Mouse (Mus musculus) midbrain, postnatal 0 days (tissue): ENCODE measurements around the gene Tecta. TPM values are rescaled to one million over a fixed set of nuclear protein-coding genes. Genes with fewer than 3 reads are reported as not detected.

Experiments used
- ATAC-seq: fragments of 200-750 bp; cut with Nextera tagmentation; 2 replicates; pipeline ENCODE4 v1.8.0; 2017; ENCODE audit warnings: moderate number of reproducible peaks, mild to moderate bottlenecking, moderate TSS enrichment, moderate library complexity; ENCODE audit not compliant: low FRiP score
- DNase-seq: peaks from one replicate; pipeline ENCODE4 v3.0.0-alpha.2; 2015; ENCODE audit warnings: low spot score
- H3K27ac ChIP-seq: fragments of 300-500 bp; sonication (generic); 2 replicates; pipeline ENCODE4 v1.5.1; 2014; ENCODE audit warnings: low read depth, mild to moderate bottlenecking, low read length, mixed read lengths
- H3K27me3 ChIP-seq: fragments of 300-500 bp; sonication (generic); 2 replicates; pipeline ENCODE4 v1.6.1; 2014; ENCODE audit warnings: low read length, control low read depth, mixed read lengths; ENCODE audit not compliant: insufficient read depth
- H3K36me3 ChIP-seq: fragments of 300-500 bp; sonication (generic); 2 replicates; pipeline ENCODE4 v1.6.1; 2014; ENCODE audit warnings: low read length, control low read depth, mixed read lengths; ENCODE audit not compliant: insufficient read depth
- H3K4me1 ChIP-seq: fragments of 300-500 bp; sonication (generic); 2 replicates; pipeline ENCODE4 v1.6.1; 2014; ENCODE audit warnings: mild to moderate bottlenecking, control low read depth, antibody characterized with exemption, low read length, mixed read lengths; ENCODE audit not compliant: insufficient read depth
- H3K4me2 ChIP-seq: fragments of 300-500 bp; sonication (generic); 2 replicates; pipeline ENCODE4 v1.6.1; 2014; ENCODE audit warnings: low read depth, mild to moderate bottlenecking, low read length, mixed read lengths; ENCODE audit not compliant: poor library complexity, severe bottlenecking
- H3K4me3 ChIP-seq: fragments of 300-500 bp; sonication (generic); 2 replicates; pipeline ENCODE4 v1.5.1; 2014; ENCODE audit warnings: low read depth, mild to moderate bottlenecking, low read length, moderate library complexity
- H3K9ac ChIP-seq: fragments of 300-500 bp; sonication (generic); replicated peaks from 2 replicates; pipeline ENCODE4 v1.6.1; 2014; ENCODE audit warnings: mild to moderate bottlenecking, low read length, moderate library complexity, mixed read lengths; ENCODE audit not compliant: poor library complexity, severe bottlenecking
- H3K9me3 ChIP-seq: fragments of 300-500 bp; sonication (generic); 2 replicates; pipeline ENCODE4 v1.6.1; 2016; ENCODE audit warnings: low read length, control low read depth
- CTCF ChIP-seq: IDR thresholded peaks from 2 replicates; pipeline ENCODE4 v1.5.1; 2016; ENCODE audit warnings: antibody characterized with exemption, mild to moderate bottlenecking
- WGBS: fragments of 180-500 bp; shearing (Covaris S2); extraction: QIAGEN DNeasy Blood & Tissue Kit; methylation state at CpG from one replicate; pipeline ENCODE4 v1.1.7; 2014; 5-methylcytosine and 5-hydroxymethylcytosine counted together
- polyA plus RNA-seq: library from polyadenylated mRNA; unstranded; fragments of >200 nt; fragmentation: Nextera tagmentation; extraction: Ambion mirVana; gene quantifications from 2 replicates; pipeline ENCODE4 v1.2.1, GENCODE M21; 2015
- total RNA-seq: library from RNA; depleted of rRNA; stranded (reverse); fragments of >200 nt; gene quantifications from 2 replicates; pipeline ENCODE4 v1.2.3, GENCODE M21; 2014

Gene Tecta
- total and polyA plus RNA-seq, 2 experiments from 2014 or later: 0.33 to 0.84 TPM

GRCm38 (mm10) chr9:42396141-42396540 lies 3.6 kb downstream of the Tecta start:
- 76% methylated on average over 2 of the region's 2 CpGs for WGBS

GRCm38 (mm10) chr9:42394903-42395302 lies 4.8 kb downstream of the Tecta start:
- Histone ChIP-seq H3K27ac (no peak overlapping the region), H3K9ac (no peak overlapping the region), H3K4me2 (no peak overlapping the region), H3K4me3 (no peak overlapping the region), H3K36me3 (no peaks in the 10 kb centered on the region), H3K27me3 (0 out of 2 replicates have a peak, but pooled peaks cover 4% of the 10 kb centered on the region), H3K4me1 (no peaks in the 10 kb centered on the region; the same call in 1 of the 2 replicates), H3K9me3 (no peaks in the 10 kb centered on the region)
- 84% methylated on average over 6 of the region's 6 CpGs for WGBS
- DNase-seq (no peak), ATAC-seq (no peak)
- no peak for TF ChIP-seq CTCF

More at GRCm38 (mm10) chr9:42396141-42396540, 3.6 kb downstream of the Tecta start:
- no peak for DNase-seq
- no peak overlapping the region for H3K27ac ChIP-seq
- TF ChIP-seq CTCF: no peak
- H3K9me3 ChIP-seq: no peaks in the 10 kb centered on the region
- H3K4me1 ChIP-seq: no peaks in the 10 kb centered on the region; the same call in 1 of the 2 replicates
- H3K9ac ChIP-seq: no peak overlapping the region
- 0 out of 2 replicates have a peak, but pooled peaks cover 4% of the 10 kb centered on the region for H3K27me3 ChIP-seq
- no peaks in the 10 kb centered on the region for H3K36me3 ChIP-seq
- no peak for ATAC-seq
- no peak overlapping the region for H3K4me2 ChIP-seq
- H3K4me3 ChIP-seq: no peak overlapping the region

DNA sequence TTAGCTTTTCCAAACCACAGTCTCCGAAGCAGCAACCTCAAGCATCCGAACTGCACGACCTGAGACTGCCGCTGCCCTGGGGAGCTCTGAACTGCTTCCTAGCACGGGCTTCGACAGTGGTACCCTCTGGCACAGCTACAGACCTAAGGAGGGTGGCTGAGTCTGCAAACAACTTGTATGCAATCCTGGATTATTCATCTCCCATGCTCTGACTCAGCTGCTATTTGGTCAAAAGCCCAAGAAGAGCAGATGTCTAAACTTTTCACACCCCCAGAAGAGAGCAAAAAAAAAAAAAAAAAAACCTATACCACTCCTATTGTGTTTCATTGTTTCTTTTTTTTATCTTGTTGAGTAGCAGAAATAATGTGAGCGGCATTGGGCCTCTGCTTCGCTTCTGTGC lies 5.4 kb downstream of the Tecta start:
- Histone ChIP-seq H3K4me3 (no peak overlapping the region), H3K36me3 (no peaks in the 10 kb centered on the region), H3K9me3 (no peaks in the 10 kb centered on the region), H3K27ac (no peak overlapping the region), H3K9ac (no peak overlapping the region), H3K4me1 (no peaks in the 10 kb centered on the region; the same call in 1 of the 2 replicates), H3K27me3 (0 out of 2 replicates have a peak, but pooled peaks cover 4% of the 10 kb centered on the region), H3K4me2 (no peak overlapping the region)
- DNase-seq (no peak), ATAC-seq (no peak)
- WGBS: 82% methylated on average over 8 of the region's 8 CpGs
- no peak for TF ChIP-seq CTCF

GRCm38 (mm10) chr9:42392927-42393326 lies 6.8 kb downstream of the Tecta start:
- Histone ChIP-seq H3K27me3 (0 out of 2 replicates have a peak, but pooled peaks cover 4% of the 10 kb centered on the region), H3K4me2 (no peak overlapping the region), H3K36me3 (no peaks in the 10 kb centered on the region), H3K27ac (no peak overlapping the region), H3K4me3 (no peak overlapping the region), H3K9ac (no peak overlapping the region), H3K4me1 (no peaks in the 10 kb centered on the region), H3K9me3 (no peaks in the 10 kb centered on the region)
- DNase-seq: no peak
- ATAC-seq: no peak
- WGBS: 68% methylated on average over 6 of the region's 6 CpGs
- no peak for TF ChIP-seq CTCF

DNA sequence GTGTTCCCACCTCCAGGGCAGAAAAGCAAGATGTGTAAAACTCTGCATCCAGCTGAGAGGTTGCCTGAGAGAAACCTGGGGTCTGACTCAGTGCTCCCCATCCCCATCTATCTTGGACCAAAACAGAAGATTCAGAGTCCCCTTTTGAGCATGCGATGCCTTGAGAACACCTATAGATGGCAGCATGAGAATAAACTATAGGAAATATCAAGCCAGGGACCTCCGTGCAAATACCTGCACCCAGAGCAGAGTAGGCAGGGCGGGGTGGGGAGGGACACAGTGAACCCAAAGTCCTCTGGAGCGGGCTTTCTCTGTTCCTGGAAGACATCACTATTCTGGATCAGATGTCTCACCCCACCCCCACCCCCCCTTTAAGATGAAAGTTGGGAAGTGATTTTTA lies 11.2 kb downstream of the Tecta start:
- DNase-seq (peak; percentile 65), ATAC-seq (no peak)
- 0 out of 2 replicates have a peak, but pooled peaks cover under 1% of the 10 kb centered on the region for H3K27me3 ChIP-seq
- peak; percentile 73 for TF ChIP-seq CTCF
- H3K9ac ChIP-seq: no peak overlapping the region
- no peak overlapping the region for H3K4me3 ChIP-seq
- H3K4me2 ChIP-seq: no peak overlapping the region
- no peaks in the 10 kb centered on the region for H3K4me1 ChIP-seq
- H3K27ac ChIP-seq: no peak overlapping the region
- H3K9me3 ChIP-seq: no peaks in the 10 kb centered on the region
- H3K36me3 ChIP-seq: no peaks in the 10 kb centered on the region
- WGBS: 44% methylated on average over 4 of the region's 4 CpGs

DNA sequence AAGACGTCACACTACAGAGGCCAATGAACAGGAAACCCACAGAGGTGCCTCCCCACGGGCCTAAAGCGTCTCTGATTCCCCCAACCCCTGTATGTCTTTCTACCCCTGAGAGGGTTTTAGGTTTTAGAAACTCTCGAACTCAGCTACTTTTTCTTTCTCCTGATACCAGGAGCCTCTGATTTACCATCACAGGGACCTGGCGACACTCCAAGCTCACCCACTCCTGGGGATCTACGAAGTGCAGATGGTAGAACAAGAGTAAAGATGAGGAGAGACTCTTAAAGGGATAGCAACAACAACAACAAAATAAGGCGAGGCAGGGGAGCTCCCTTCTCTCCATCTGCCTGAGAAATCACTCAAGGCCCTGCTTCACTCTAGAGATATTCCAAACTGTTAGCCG lies 12.7 kb downstream of the Tecta start:
- no peak for DNase-seq
- ATAC-seq: no peak
- WGBS: 78% methylated on average over 8 of the region's 8 CpGs

More for the DNA sequence above, 12.7 kb downstream of the Tecta start:
- no peaks in the 10 kb centered on the region for H3K9me3 ChIP-seq
- H3K27me3 ChIP-seq: no peaks in the 10 kb centered on the region
- TF ChIP-seq CTCF: no peak
- H3K27ac ChIP-seq: no peak overlapping the region
- no peaks in the 10 kb centered on the region for H3K4me1 ChIP-seq
- no peak overlapping the region for H3K4me2 ChIP-seq
- no peaks in the 10 kb centered on the region for H3K36me3 ChIP-seq
- H3K4me3 ChIP-seq: no peak overlapping the region
- no peak overlapping the region for H3K9ac ChIP-seq
